Mouse (Mus musculus) liver, embryonic 11.5 days (tissue): ENCODE data around the gene Adamts17. TPM values are rescaled to one million over a fixed set of nuclear protein-coding genes. Genes with fewer than 3 reads are reported as not detected.

Source experiments
- ATAC-seq: fragments of 200-750 bp; cut with Nextera tagmentation; replicated peaks from 2 replicates; pipeline ENCODE4 v1.8.0; 2017; ENCODE audit warnings: moderate number of reproducible peaks, mild to moderate bottlenecking, moderate TSS enrichment, moderate library complexity; ENCODE audit not compliant: low FRiP score
- DNase-seq: peaks from one replicate; pipeline ENCODE4 v3.0.0-alpha.2; 2017; ENCODE audit warnings: low spot score
- H3K27ac ChIP-seq: fragments of 300-500 bp; sonication (generic); 2 replicates; pipeline ENCODE4 v1.5.1; 2014; ENCODE audit warnings: mild to moderate bottlenecking, low read depth, low read length, control low read depth
- H3K27me3 ChIP-seq: fragments of 300-500 bp; sonication (generic); replicated peaks from 2 replicates; pipeline ENCODE4 v1.6.1; 2014; ENCODE audit warnings: low read length, mixed read lengths; ENCODE audit not compliant: control insufficient read depth, insufficient read depth
- H3K36me3 ChIP-seq: fragments of 300-500 bp; sonication (generic); 2 replicates; pipeline ENCODE4 v1.6.1; 2014; ENCODE audit warnings: mild to moderate bottlenecking, low read length, moderate library complexity, mixed read lengths; ENCODE audit not compliant: control insufficient read depth, insufficient read depth
- H3K4me1 ChIP-seq: fragments of 300-500 bp; sonication (generic); replicated peaks from 2 replicates; pipeline ENCODE4 v1.6.1; 2014; ENCODE audit warnings: low read length, mixed read lengths; ENCODE audit not compliant: control insufficient read depth, insufficient read depth
- H3K4me2 ChIP-seq: fragments of 300-500 bp; sonication (generic); 2 replicates; pipeline ENCODE4 v1.6.1; 2014; ENCODE audit warnings: mild to moderate bottlenecking, control low read depth, moderate library complexity
- H3K4me3 ChIP-seq: fragments of 300-500 bp; sonication (generic); 2 replicates; pipeline ENCODE4 v1.5.1; 2014; ENCODE audit warnings: low read depth, low read length, control low read depth
- H3K9ac ChIP-seq: fragments of 300-500 bp; sonication (generic); 2 replicates; pipeline ENCODE4 v1.6.1; 2014; ENCODE audit warnings: low read depth, low read length, control low read depth
- H3K9me3 ChIP-seq: fragments of 300-500 bp; sonication (generic); 2 replicates; pipeline ENCODE4 v1.6.1; 2016; ENCODE audit warnings: low read length, inconsistent platforms, mixed read lengths; ENCODE audit not compliant: control insufficient read depth
- WGBS: fragments of 180-500 bp; shearing (Covaris S2); extraction: QIAGEN DNeasy Blood & Tissue Kit; methylation state at CpG from one replicate; pipeline ENCODE4 v1.1.7; 2014; 5-methylcytosine and 5-hydroxymethylcytosine counted together
- polyA plus RNA-seq: library from polyadenylated mRNA; unstranded; fragments of >200 nt; fragmentation: Nextera tagmentation; extraction: Ambion mirVana; gene quantifications from 2 replicates; pipeline ENCODE4 v1.2.1, GENCODE M21; 2014

Adamts17 gene
- polyA plus RNA-seq, 1 experiment from 2014 or later: 1.5 TPM

DNA sequence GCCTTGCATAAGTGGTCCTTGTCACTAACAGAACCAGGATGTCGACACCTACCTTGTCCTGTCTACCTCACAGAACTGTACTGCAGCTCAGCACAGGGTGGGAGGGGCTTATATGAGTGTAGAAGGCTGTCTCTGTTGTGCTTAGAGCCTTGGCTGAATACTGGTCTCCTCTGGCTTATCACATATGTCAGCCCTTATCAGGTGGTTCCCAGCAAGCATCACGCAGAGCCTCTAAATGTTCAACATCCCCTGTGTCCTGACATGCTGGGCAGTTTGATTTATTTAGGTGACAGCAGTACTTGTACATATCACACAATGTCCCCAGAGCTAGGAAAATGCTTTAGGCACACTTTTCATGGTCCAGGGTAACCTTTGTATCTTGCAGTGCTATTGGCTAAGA lies 191.7 kb downstream of the Adamts17 start:
- H3K4me2 ChIP-seq: no peak overlapping the region
- no peak overlapping the region for H3K27ac ChIP-seq
- H3K9me3 ChIP-seq: no peaks in the 10 kb centered on the region
- DNase-seq: no peak
- 43% methylated on average over 2 of the region's 2 CpGs for WGBS
- H3K4me1 ChIP-seq: no peaks in the 10 kb centered on the region
- H3K9ac ChIP-seq: no peak overlapping the region
- no peaks in the 10 kb centered on the region for H3K27me3 ChIP-seq
- no peaks in the 10 kb centered on the region for H3K36me3 ChIP-seq
- ATAC-seq: peak; percentile 56; the same call in 1 of the 2 replicates
- H3K4me3 ChIP-seq: no peak overlapping the region

DNA sequence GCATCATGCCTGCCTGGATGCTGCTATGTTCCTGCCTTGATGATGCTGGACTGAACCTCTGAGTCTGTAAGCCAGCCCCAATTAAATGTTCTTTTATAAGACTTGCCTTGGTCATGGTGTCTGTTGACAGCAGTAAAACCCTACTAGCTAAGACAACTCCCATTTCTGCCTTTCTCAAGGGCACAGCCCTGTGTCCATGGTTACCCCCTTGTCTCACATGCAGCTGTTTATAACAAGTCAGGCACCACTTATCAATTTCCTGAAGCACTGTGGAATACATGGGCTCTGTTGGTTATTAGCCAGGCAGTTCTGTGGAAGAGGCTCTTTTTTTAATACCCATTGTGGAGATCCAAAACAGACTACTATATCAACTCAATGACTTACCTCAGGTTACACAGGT lies 193.1 kb downstream of the Adamts17 start:
- Histone ChIP-seq H3K9me3 (no peaks in the 10 kb centered on the region), H3K4me2 (no peak overlapping the region), H3K9ac (no peak overlapping the region), H3K27ac (no peak overlapping the region), H3K36me3 (no peaks in the 10 kb centered on the region), H3K27me3 (no peaks in the 10 kb centered on the region), H3K4me1 (no peaks in the 10 kb centered on the region), H3K4me3 (no peak overlapping the region)
- ATAC-seq (no peak), DNase-seq (no peak)

DNA sequence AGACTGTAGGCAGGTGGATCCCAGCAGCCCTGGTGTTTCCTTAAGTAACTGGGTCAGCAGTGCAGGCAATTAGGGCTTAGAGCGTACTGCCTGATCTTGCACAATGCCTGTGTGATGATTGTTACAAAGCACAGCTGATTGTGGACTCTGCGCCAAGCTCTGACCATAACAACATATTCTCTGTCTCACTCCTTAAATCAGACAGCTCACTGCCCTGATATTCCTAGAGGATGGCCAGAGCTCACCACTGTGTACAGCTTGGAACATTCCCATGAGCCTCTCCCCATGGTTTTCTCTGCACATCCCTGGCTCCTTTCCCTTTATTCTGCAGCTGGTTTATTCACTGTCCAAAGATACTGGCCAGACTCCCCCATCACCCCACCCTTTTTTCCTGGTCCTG lies 194.8 kb downstream of the Adamts17 start:
- Histone ChIP-seq H3K36me3 (no peaks in the 10 kb centered on the region), H3K9me3 (no peaks in the 10 kb centered on the region), H3K4me3 (no peak overlapping the region), H3K4me2 (no peak overlapping the region), H3K4me1 (no peaks in the 10 kb centered on the region), H3K27ac (no peak overlapping the region), H3K27me3 (no peaks in the 10 kb centered on the region), H3K9ac (no peak overlapping the region)
- no peak for DNase-seq
- no peak for ATAC-seq
- 87% methylated on average over 2 of the region's 2 CpGs for WGBS

DNA sequence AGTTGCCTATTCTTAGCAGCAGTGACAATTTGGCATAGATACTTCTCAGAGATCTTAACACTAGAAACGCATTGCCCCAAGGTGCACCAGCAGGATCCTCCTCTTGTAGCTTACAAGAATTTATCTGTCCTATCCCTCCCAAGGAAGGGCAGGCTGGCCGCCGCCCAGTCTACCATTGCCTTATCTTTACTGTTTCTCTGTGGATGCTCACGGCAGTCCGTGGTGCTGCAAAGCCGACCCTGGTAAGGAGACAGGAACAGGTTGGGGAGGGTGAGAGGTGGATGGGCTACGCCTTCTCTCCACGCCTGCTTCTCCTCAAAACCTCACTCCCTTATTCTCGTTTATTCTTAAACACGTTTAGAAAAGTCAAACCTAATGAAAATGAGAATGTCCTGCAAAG lies 195.7 kb downstream of the Adamts17 start:
- Histone ChIP-seq H3K27me3 (no peaks in the 10 kb centered on the region), H3K4me2 (no peak overlapping the region), H3K27ac (no peak overlapping the region), H3K36me3 (no peaks in the 10 kb centered on the region), H3K9me3 (no peaks in the 10 kb centered on the region), H3K4me3 (no peak overlapping the region), H3K4me1 (no peaks in the 10 kb centered on the region), H3K9ac (no peak overlapping the region)
- DNase-seq (no peak), ATAC-seq (no peak)
- WGBS: 70% methylated on average over 10 of the region's 10 CpGs

DNA sequence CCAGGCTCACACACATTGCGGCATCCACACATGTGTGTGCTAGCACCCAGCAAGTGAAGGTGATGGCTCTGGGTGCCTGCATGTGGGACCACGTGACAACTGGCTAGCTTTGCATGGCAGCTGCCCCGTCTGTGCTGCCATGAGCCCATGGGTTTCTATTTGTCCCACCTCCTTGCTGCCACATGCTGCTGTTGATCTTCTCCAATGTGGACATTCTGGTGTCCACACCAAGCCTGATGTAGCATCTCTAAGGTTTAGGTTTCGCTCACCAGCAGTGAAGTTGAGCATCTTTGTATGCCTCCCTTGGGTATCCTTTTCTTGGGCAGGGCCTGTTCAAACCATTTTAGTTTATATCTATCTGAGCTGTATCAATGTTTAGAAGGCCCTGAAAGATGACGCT lies 196.1 kb downstream of the Adamts17 start:
- no peak overlapping the region for H3K27ac ChIP-seq
- no peaks in the 10 kb centered on the region for H3K9me3 ChIP-seq
- 88% methylated on average over 5 of the region's 5 CpGs for WGBS
- no peak overlapping the region for H3K9ac ChIP-seq
- no peaks in the 10 kb centered on the region for H3K36me3 ChIP-seq
- DNase-seq (no peak), ATAC-seq (no peak)
- H3K27me3 ChIP-seq: no peaks in the 10 kb centered on the region
- H3K4me2 ChIP-seq: no peak overlapping the region
- H3K4me1 ChIP-seq: no peaks in the 10 kb centered on the region
- no peak overlapping the region for H3K4me3 ChIP-seq

DNA sequence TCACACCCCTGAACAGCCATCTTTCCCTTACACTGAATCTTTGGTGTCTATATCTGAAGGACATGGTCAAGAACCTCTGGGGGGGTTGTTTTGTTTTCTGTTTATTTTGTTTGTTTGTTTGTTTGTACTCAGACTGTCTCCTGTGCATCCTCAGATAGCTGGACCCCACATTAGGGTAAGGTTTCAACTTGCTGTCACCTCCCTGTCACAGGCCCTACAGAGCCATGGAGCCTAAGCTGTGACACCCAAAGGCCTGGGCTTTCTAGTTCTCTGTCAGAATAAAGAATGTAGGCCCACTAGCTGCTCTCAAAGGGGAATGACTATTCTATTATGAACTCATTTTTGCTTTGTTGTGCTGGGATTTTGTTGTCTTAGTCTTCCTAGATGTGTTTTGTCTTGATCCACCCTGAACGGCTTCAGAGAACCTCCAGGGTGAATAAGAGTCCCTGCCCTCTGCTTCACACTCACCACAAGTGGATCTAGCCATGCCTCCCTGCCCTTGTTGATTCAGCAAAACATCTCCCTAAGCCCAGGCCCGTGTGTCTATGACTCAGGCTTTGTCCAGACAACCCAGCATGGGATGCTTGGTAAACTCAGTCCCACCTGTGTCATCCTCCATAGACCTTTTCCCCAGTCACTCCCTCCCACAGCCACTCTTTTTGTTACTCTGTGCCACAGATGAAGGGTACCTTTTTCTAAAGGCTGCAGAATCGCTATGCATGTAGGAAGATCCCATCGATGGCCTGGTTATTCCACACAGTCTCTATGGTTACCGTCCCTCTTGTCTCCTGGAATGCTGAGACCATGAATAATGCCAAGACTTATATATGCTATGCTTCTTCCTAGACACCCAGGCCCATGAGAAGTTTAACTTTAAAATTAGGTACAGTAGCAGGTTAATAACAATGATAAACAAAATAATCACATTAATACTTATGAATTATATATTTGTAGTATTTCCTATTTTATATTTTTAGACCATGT lies 197.3 kb downstream of the Adamts17 start:
- Histone ChIP-seq H3K4me3 (no peak overlapping the region), H3K36me3 (no peaks in the 10 kb centered on the region), H3K9me3 (no peaks in the 10 kb centered on the region), H3K4me2 (no peak overlapping the region), H3K27ac (no peak overlapping the region), H3K9ac (no peak overlapping the region), H3K27me3 (no peaks in the 10 kb centered on the region), H3K4me1 (no peaks in the 10 kb centered on the region)
- DNase-seq (no peak), ATAC-seq (no peak)
- 81% methylated on average over 5 of the region's 5 CpGs for WGBS

DNA sequence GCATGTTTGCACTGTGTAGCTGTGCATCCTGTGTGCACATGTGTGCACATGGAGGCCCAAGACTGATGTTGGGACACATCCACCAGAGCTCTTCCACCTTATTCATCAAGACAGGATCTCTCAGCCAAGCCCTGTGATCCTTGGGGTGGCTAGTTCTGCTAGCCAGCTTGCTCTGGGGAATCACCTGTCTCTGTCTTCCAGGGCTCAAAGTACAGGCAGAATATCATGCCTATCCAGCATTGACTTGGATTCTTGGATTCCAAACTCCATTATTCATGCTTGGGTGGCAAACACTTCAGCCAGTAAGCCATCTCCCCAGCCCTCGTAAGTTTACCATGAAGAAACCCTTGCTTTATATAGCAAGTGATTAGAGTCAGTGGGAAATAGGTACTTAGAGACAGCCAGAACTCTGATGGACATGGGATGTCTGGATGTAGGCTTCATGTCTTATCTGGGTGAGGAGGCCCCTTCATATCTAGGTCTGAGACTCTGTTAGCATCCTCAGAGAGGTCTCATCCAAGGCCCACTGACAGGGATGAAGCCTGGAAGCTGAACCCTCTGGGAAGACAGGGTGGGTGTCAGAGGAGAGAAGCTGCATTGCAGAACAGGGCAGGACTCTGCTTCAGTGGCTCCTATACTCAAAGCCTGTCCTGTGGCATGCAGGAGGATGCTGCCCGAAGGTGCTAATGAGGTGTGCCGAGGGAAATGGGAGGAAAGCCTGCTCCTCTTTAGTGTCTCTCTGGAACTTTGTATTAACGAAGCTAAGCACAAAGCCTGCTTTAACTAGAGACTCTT lies 198.4 kb downstream of the Adamts17 start:
- Histone ChIP-seq H3K9ac (no peak overlapping the region), H3K4me2 (no peak overlapping the region), H3K4me1 (no peaks in the 10 kb centered on the region), H3K27ac (no peak overlapping the region), H3K27me3 (no peaks in the 10 kb centered on the region), H3K9me3 (no peaks in the 10 kb centered on the region), H3K4me3 (no peak overlapping the region), H3K36me3 (no peaks in the 10 kb centered on the region)
- DNase-seq (no peak), ATAC-seq (no peak)
- 61% methylated on average over 4 of the region's 4 CpGs for WGBS

DNA sequence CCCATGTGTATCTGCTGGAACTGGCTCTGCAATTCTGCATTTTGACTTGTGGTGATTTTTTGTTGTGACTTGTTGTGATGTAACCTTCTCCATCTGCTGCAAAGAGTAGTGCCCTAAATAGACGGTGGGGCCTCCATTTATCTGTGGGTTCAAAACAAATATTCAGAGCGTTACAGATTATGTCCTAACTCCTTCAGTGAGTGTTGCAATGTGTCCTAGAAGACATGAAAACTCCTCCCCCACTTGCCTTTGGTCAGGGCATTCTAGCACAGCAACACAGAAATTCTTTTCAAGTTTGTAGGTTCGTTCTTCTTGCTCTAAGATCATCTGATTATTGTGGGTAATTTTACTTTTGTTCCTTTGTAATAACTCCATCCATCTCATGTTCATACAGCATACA lies 199.6 kb downstream of the Adamts17 start:
- DNase-seq: no peak

More for the DNA sequence above, 199.6 kb downstream of the Adamts17 start:
- no peaks in the 10 kb centered on the region for H3K36me3 ChIP-seq
- H3K27me3 ChIP-seq: no peaks in the 10 kb centered on the region
- WGBS: 44% methylated on average over 3 of the region's 3 CpGs
- no peak for ATAC-seq
- no peak overlapping the region for H3K27ac ChIP-seq
- H3K4me2 ChIP-seq: no peak overlapping the region
- H3K9me3 ChIP-seq: no peaks in the 10 kb centered on the region
- no peak overlapping the region for H3K4me3 ChIP-seq
- no peaks in the 10 kb centered on the region for H3K4me1 ChIP-seq
- no peak overlapping the region for H3K9ac ChIP-seq
